Mouse (Mus musculus) testis, postnatal 14 days (tissue): ENCODE measurements at regions not wholly inside any gene's neighbourhood (a gene's known extent, or its start where the extent isn't known, plus 50 kb on each side); places are given as distances from the start of the nearest gene placed in this dataset.

Experiments
- DNase-seq: peaks from one replicate; pipeline ENCODE4 v3.0.0; 2021; ENCODE audit warnings: low spot score

DNA sequence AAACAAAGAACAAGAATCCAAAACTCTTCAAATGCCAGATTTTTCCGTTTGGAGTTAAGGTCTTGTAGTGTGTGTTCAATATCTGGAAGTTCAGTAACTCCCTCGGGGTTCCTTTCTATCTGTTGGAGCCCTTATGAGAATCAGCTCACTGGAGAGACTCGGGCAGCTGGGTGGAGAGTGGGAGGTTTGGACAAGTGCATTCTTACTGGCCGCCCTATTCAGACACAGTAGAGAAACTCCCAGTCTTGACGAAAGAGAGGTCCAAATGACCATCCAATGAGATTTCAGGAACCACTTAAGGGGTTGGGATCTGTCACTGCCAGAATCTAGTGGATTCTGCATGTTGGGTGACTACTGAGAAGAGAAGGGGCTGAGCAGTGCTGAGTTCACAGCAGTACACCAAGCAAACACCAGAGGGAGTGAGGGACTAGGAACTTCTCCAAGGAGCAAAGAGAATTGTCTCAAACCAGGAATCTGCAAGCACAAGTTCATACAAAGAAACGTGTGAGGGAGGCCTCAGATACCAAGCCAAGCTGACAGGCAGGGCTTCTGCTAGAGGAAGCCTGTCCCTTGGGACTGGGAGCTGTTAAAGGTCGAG lies 310.0 kb upstream of the Magi2 start:
- peak; percentile 7 for DNase-seq

- no peak for DNase-seq
These were observed 272.9 kb upstream of the Magi2 start for GRCm38 (mm10) chr5:18953875-18954474.
